18 mouse cellular contexts compared by ENCODE assay signal in the genomic region with DNA sequence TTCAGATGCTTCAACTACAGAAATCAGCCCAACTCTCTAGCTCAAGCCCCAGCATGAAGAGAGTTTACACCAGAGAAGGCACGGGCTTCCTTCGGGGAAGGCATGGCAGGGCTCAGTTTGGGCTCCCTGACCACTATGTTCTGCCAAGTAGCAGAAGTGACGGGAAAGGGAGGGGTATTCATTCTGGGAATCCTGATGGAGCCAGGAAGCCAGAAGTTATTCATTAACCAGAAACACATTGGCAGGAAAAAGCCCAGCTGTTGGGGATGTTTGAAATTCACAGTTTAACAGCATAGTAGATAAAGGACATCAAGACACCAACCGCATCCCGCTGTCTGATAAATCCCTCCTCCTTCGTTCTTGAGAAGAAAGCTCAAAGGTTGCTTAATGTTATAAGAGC.
DNase-seq lines count a peak whose midpoint lies in the region; ATAC-seq and TF ChIP-seq lines count a peak whose summit lies in the region.
"Had no signal": no experiment of that assay in that cellular context is flagged by ENCODE, and none has a peak within 500 bp of the region (broad histone marks: within the 10 kb centered on the region; RNA-seq: fewer than 3 reads in every experiment).

No protein-coding gene starts in this region.

- H3K27me3 ChIP-seq in forebrain, postnatal 0 days (ENCODE audit: insufficient read depth, low read length): no peaks in the 10 kb centered on the region
- no peaks in the 10 kb centered on the region for H3K27me3 ChIP-seq in forebrain, embryonic 12.5 days
- no peaks in the 10 kb centered on the region for H3K27me3 ChIP-seq in limb, embryonic 14.5 days (ENCODE audit: control insufficient read depth, insufficient read depth, low read length)
- H3K27me3 ChIP-seq in limb, embryonic 10.5 days (ENCODE audit: low read depth, poor library complexity, severe bottlenecking): no peaks in the 10 kb centered on the region; the same call in 1 of the 2 replicates
- H3K27me3 ChIP-seq: limb, embryonic 12.5 days had no signal

- no peaks in the 10 kb centered on the region for H3K36me3 ChIP-seq in forebrain, postnatal 0 days (ENCODE audit: insufficient read depth)
- H3K36me3 ChIP-seq in forebrain, embryonic 12.5 days (replicated peaks): no peaks in the 10 kb centered on the region
- no peaks in the 10 kb centered on the region for H3K36me3 ChIP-seq in limb, embryonic 14.5 days (ENCODE audit: control insufficient read depth, insufficient read depth, low read length)
- no peaks in the 10 kb centered on the region for H3K36me3 ChIP-seq in limb, embryonic 10.5 days
- H3K36me3 ChIP-seq: limb, embryonic 12.5 days had no signal

- H3K27ac ChIP-seq in forebrain, postnatal 0 days (ENCODE audit: low read depth, low read length): 0 out of 2 replicates have a peak overlapping the region, but pooled peaks have one; percentile 29
- H3K27ac ChIP-seq in forebrain, embryonic 12.5 days: no peak overlapping the region
- no peak overlapping the region for H3K27ac ChIP-seq in limb, embryonic 14.5 days (replicated peaks; ENCODE audit: low read depth, low read length)
- H3K27ac ChIP-seq in limb, embryonic 10.5 days: no peak overlapping the region
- H3K27ac ChIP-seq: heart, adult 2 months; limb, embryonic 12.5 days had no signal

- 60% methylated on average over 6 of the region's 6 CpGs for WGBS in forebrain, postnatal 0 days
- WGBS in forebrain, embryonic 12.5 days: 85% methylated on average over 6 of the region's 6 CpGs
- WGBS in limb, embryonic 14.5 days: 56% methylated on average over 6 of the region's 6 CpGs
- WGBS in limb, embryonic 10.5 days: 70% methylated on average over 6 of the region's 6 CpGs

- H3K4me1 ChIP-seq in forebrain, postnatal 0 days (ENCODE audit: insufficient read depth): 0 out of 2 replicates have a peak, but pooled peaks cover 12% of the 10 kb centered on the region
- H3K4me1 ChIP-seq in forebrain, embryonic 12.5 days: peaks cover 21% of the 10 kb centered on the region
- peaks cover 5% of the 10 kb centered on the region for H3K4me1 ChIP-seq in limb, embryonic 14.5 days (ENCODE audit: control insufficient read depth, insufficient read depth, low read length)
- H3K4me1 ChIP-seq in limb, embryonic 10.5 days: peaks cover 21% of the 10 kb centered on the region

- TF ChIP-seq POLR2A in limb, embryonic 14.5 days (IDR thresholded peaks at IDR 0.05; ENCODE audit: borderline replicate concordance, extremely low read depth, insufficient read depth, insufficient read length): no peak

- no peaks in the 10 kb centered on the region for H3K9me3 ChIP-seq in forebrain, postnatal 0 days (ENCODE audit: low read length)
- no peaks in the 10 kb centered on the region for H3K9me3 ChIP-seq in forebrain, embryonic 12.5 days
- no peaks in the 10 kb centered on the region for H3K9me3 ChIP-seq in limb, embryonic 14.5 days (ENCODE audit: control insufficient read depth, low read length)
- H3K9me3 ChIP-seq in limb, embryonic 10.5 days (replicated peaks): no peaks in the 10 kb centered on the region
- H3K9me3 ChIP-seq: limb, embryonic 12.5 days had no signal

- no peak overlapping the region for H3K9ac ChIP-seq in forebrain, postnatal 0 days
- H3K9ac ChIP-seq in forebrain, embryonic 12.5 days: no peak overlapping the region
- H3K9ac ChIP-seq in limb, embryonic 14.5 days (ENCODE audit: low read depth, low read length, severe bottlenecking): no peak overlapping the region
- H3K9ac ChIP-seq: limb, embryonic 12.5 days had no signal

- no peak for ATAC-seq in forebrain, postnatal 0 days
- ATAC-seq in forebrain, embryonic 12.5 days (ENCODE audit: low FRiP score): no peak
- no peak for ATAC-seq in limb, embryonic 14.5 days (ENCODE audit: low FRiP score, low read depth)
- ATAC-seq: forebrain, embryonic 14.5 days; hindbrain, embryonic 16.5 days had no signal

- no peak overlapping the region for H3K4me3 ChIP-seq in forebrain, postnatal 0 days (ENCODE audit: low read depth, low read length)
- H3K4me3 ChIP-seq in forebrain, embryonic 12.5 days (replicated peaks): no peak overlapping the region
- H3K4me3 ChIP-seq in limb, embryonic 14.5 days (replicated peaks; ENCODE audit: low read length): no peak overlapping the region
- no peak overlapping the region for H3K4me3 ChIP-seq in limb, embryonic 10.5 days
- H3K4me3 ChIP-seq: heart, adult 2 months; limb, embryonic 12.5 days had no signal

- no peak overlapping the region for H3K4me2 ChIP-seq in forebrain, postnatal 0 days (ENCODE audit: low read depth)
- no peak overlapping the region for H3K4me2 ChIP-seq in forebrain, embryonic 12.5 days
- no peak overlapping the region for H3K4me2 ChIP-seq in limb, embryonic 14.5 days (replicated peaks; ENCODE audit: low read depth, low read length, severe bottlenecking)
- H3K4me2 ChIP-seq: limb, embryonic 12.5 days had no signal

- no peak for DNase-seq in forebrain, postnatal 0 days
- DNase-seq in limb, embryonic 14.5 days (ENCODE audit: low spot score): peak; percentile 10
- DNase-seq in limb, embryonic 10.5 days (ENCODE audit: low spot score): no peak
- peak; percentile 14 for DNase-seq in NIH3T3 (ENCODE audit: low read depth)
- peak; percentile 64 for DNase-seq in kidney, adult 9 months
- DNase-seq in adrenal gland, postnatal 36 days: no peak
- no peak for DNase-seq in adrenal gland, adult 2 months
- DNase-seq: adrenal gland, postnatal 10 days; cerebellum, postnatal 36 days; gastrocnemius, postnatal 25 days; heart, adult 2 months; heart, postnatal 36 days; lung, postnatal 4 days; right cerebral cortex, postnatal 14 days had no signal

- no peak for TF ChIP-seq CTCF in forebrain, postnatal 0 days (IDR thresholded peaks at IDR 0.05; ENCODE audit: low read depth)

Comparison
In these comparisons a context has a peak if more than half of its experiments do, and no peak if none do; other contexts are left out.
1. DNase-seq: peak in limb, embryonic 14.5 days (single experiment), NIH3T3 (single experiment) and kidney, adult 9 months (single experiment); none in forebrain, postnatal 0 days (single experiment), limb, embryonic 10.5 days (single experiment), adrenal gland, postnatal 36 days (0 of 2) and adrenal gland, adult 2 months (single experiment).